Mouse (Mus musculus) lung, embryonic 15.5 days (tissue): ENCODE results near the gene Sypl. TPM values are rescaled to one million over a fixed set of nuclear protein-coding genes. Genes with fewer than 3 reads are reported as not detected.

ENCODE experiments used
- ATAC-seq: fragments of 200-750 bp; cut with Nextera tagmentation; 2 replicates; pipeline ENCODE4 v1.8.0; 2017; ENCODE audit warnings: moderate number of reproducible peaks, borderline replicate concordance; ENCODE audit not compliant: low FRiP score, low TSS enrichment; ENCODE audit errors: extremely low read depth
- H3K27ac ChIP-seq: fragments of 300-500 bp; sonication (generic); 2 replicates; pipeline ENCODE4 v1.5.1; 2015; ENCODE audit warnings: moderate library complexity, mild to moderate bottlenecking, inconsistent platforms
- H3K27me3 ChIP-seq: fragments of 300-500 bp; sonication (generic); 2 replicates; pipeline ENCODE4 v1.6.1; 2015; ENCODE audit warnings: inconsistent platforms
- H3K36me3 ChIP-seq: fragments of 300-500 bp; sonication (generic); 2 replicates; pipeline ENCODE4 v1.6.1; 2015; ENCODE audit warnings: inconsistent platforms
- H3K4me1 ChIP-seq: fragments of 300-500 bp; sonication (generic); 2 replicates; pipeline ENCODE4 v1.6.1; 2015; ENCODE audit warnings: inconsistent platforms
- H3K4me2 ChIP-seq: fragments of 300-500 bp; sonication (generic); 2 replicates; pipeline ENCODE4 v1.6.1; 2015; ENCODE audit warnings: inconsistent platforms, mild to moderate bottlenecking, moderate library complexity
- H3K4me3 ChIP-seq: fragments of 300-500 bp; sonication (generic); 2 replicates; pipeline ENCODE4 v1.5.1; 2015; ENCODE audit warnings: mild to moderate bottlenecking, inconsistent platforms
- H3K9ac ChIP-seq: fragments of 300-500 bp; sonication (generic); 2 replicates; pipeline ENCODE4 v1.6.1; 2015; ENCODE audit warnings: inconsistent platforms
- H3K9me3 ChIP-seq: fragments of 300-500 bp; sonication (generic); 2 replicates; pipeline ENCODE4 v1.6.1; 2016; ENCODE audit warnings: inconsistent platforms
- WGBS: fragments of 180-500 bp; shearing (Covaris S2); methylation state at CpG from one replicate; pipeline ENCODE4 v1.1.7; 2015; 5-methylcytosine and 5-hydroxymethylcytosine counted together
- polyA plus RNA-seq: library from polyadenylated mRNA; unstranded; fragments of >200 nt; fragmentation: Nextera tagmentation; extraction: Ambion mirVana; gene quantifications from 2 replicates; pipeline ENCODE4 v1.2.1, GENCODE M21; 2015

Sypl gene
- polyA plus RNA-seq, 1 experiment from 2014 or later, result 164 TPM

- 0 out of 2 replicates have a peak overlapping the region, but pooled peaks have one; percentile 17 for H3K4me2 ChIP-seq
- H3K4me3 ChIP-seq, result no peak overlapping the region
- H3K9ac ChIP-seq, result 0 out of 2 replicates have a peak overlapping the region, but pooled peaks have one; percentile 6
- peak overlapping the region; percentile 94 for H3K27ac ChIP-seq
- H3K36me3 ChIP-seq, result no peaks in the 10 kb centered on the region
- ATAC-seq, result peak; percentile 86
- H3K9me3 ChIP-seq, result no peaks in the 10 kb centered on the region
- H3K27me3 ChIP-seq, result no peaks in the 10 kb centered on the region
- peaks cover 20% of the 10 kb centered on the region for H3K4me1 ChIP-seq
- WGBS, result 28% methylated on average over 7 of the region's 7 CpGs
These were observed 54.8 kb downstream of the Sypl start for GRCm38 (mm10) chr12:33008305-33009110.

GRCm38 (mm10) chr12:33009206-33009966, 55.7 kb downstream of the Sypl start:
- Histone ChIP-seq H3K27me3 (no peaks in the 10 kb centered on the region), H3K9me3 (no peaks in the 10 kb centered on the region), H3K36me3 (no peaks in the 10 kb centered on the region), H3K4me2 (no peak overlapping the region), H3K9ac (no peak overlapping the region), H3K4me3 (no peak overlapping the region), H3K27ac (peak overlapping the region; percentile 94), H3K4me1 (peaks cover 20% of the 10 kb centered on the region)
- 70% methylated on average over 6 of the region's 6 CpGs for WGBS
- no peak for ATAC-seq

GRCm38 (mm10) chr12:33010026-33010425, 56.3 kb downstream of the Sypl start:
- H3K27ac ChIP-seq, result peak overlapping the region; percentile 94; the same call in 1 of the 2 replicates
- H3K9ac ChIP-seq, result no peak overlapping the region
- no peaks in the 10 kb centered on the region for H3K27me3 ChIP-seq
- peaks cover 20% of the 10 kb centered on the region for H3K4me1 ChIP-seq
- no peaks in the 10 kb centered on the region for H3K9me3 ChIP-seq
- peak; percentile 56; the same call in 1 of the 2 replicates for ATAC-seq
- H3K36me3 ChIP-seq, result no peaks in the 10 kb centered on the region
- 33% methylated on average over 3 of the region's 3 CpGs for WGBS
- H3K4me3 ChIP-seq, result no peak overlapping the region
- no peak overlapping the region for H3K4me2 ChIP-seq

- Histone ChIP-seq H3K4me3 (no peak overlapping the region), H3K27me3 (no peaks in the 10 kb centered on the region), H3K4me2 (no peak overlapping the region), H3K9ac (no peak overlapping the region), H3K27ac (no peak overlapping the region), H3K4me1 (peaks cover 6% of the 10 kb centered on the region), H3K36me3 (no peaks in the 10 kb centered on the region), H3K9me3 (no peaks in the 10 kb centered on the region)
- WGBS, result 61% methylated on average over 7 of the region's 7 CpGs
- no peak for ATAC-seq
These were observed 60.5 kb downstream of the Sypl start for GRCm38 (mm10) chr12:33014050-33014796.

- no peak overlapping the region for H3K9ac ChIP-seq
- no peak overlapping the region for H3K4me2 ChIP-seq
- WGBS, result 79% methylated on average over 1 of the region's 1 CpGs
- ATAC-seq, result no peak
- H3K4me3 ChIP-seq, result no peak overlapping the region
- no peaks in the 10 kb centered on the region for H3K36me3 ChIP-seq
- H3K9me3 ChIP-seq, result no peaks in the 10 kb centered on the region
- no peaks in the 10 kb centered on the region for H3K4me1 ChIP-seq
- H3K27me3 ChIP-seq, result no peaks in the 10 kb centered on the region
- no peak overlapping the region for H3K27ac ChIP-seq
These were observed 61.4 kb downstream of the Sypl start for GRCm38 (mm10) chr12:33015103-33015502.

GRCm38 (mm10) chr12:33016824-33017705, 63.4 kb downstream of the Sypl start:
- WGBS, result 68% methylated on average over 7 of the region's 7 CpGs
- Histone ChIP-seq H3K4me3 (no peak overlapping the region), H3K4me2 (no peak overlapping the region), H3K27me3 (no peaks in the 10 kb centered on the region), H3K27ac (no peak overlapping the region), H3K4me1 (no peaks in the 10 kb centered on the region), H3K9ac (no peak overlapping the region), H3K9me3 (no peaks in the 10 kb centered on the region), H3K36me3 (no peaks in the 10 kb centered on the region)
- ATAC-seq, result no peak

GRCm38 (mm10) chr12:33018601-33019000, 64.9 kb downstream of the Sypl start:
- H3K4me1 ChIP-seq, result no peaks in the 10 kb centered on the region
- H3K27ac ChIP-seq, result no peak overlapping the region
- no peak overlapping the region for H3K4me3 ChIP-seq
- WGBS, result 61% methylated on average over 4 of the region's 4 CpGs
- H3K9ac ChIP-seq, result no peak overlapping the region
- no peaks in the 10 kb centered on the region for H3K27me3 ChIP-seq
- H3K9me3 ChIP-seq, result no peaks in the 10 kb centered on the region
- no peaks in the 10 kb centered on the region for H3K36me3 ChIP-seq
- no peak for ATAC-seq
- no peak overlapping the region for H3K4me2 ChIP-seq

GRCm38 (mm10) chr12:33020011-33020410, 66.3 kb downstream of the Sypl start:
- H3K4me2 ChIP-seq, result no peak overlapping the region
- H3K9me3 ChIP-seq, result no peaks in the 10 kb centered on the region
- no peak overlapping the region for H3K9ac ChIP-seq
- H3K27ac ChIP-seq, result no peak overlapping the region
- H3K27me3 ChIP-seq, result no peaks in the 10 kb centered on the region
- H3K4me1 ChIP-seq, result no peaks in the 10 kb centered on the region
- no peak overlapping the region for H3K4me3 ChIP-seq
- H3K36me3 ChIP-seq, result no peaks in the 10 kb centered on the region
- ATAC-seq, result no peak
- WGBS, result 73% methylated on average over 6 of the region's 6 CpGs

GRCm38 (mm10) chr12:33021140-33021539, 67.4 kb downstream of the Sypl start:
- Histone ChIP-seq H3K36me3 (no peaks in the 10 kb centered on the region), H3K4me1 (no peaks in the 10 kb centered on the region), H3K4me3 (no peak overlapping the region), H3K27me3 (no peaks in the 10 kb centered on the region), H3K9me3 (no peaks in the 10 kb centered on the region), H3K27ac (no peak overlapping the region), H3K9ac (no peak overlapping the region), H3K4me2 (no peak overlapping the region)
- WGBS, result 66% methylated on average over 9 of the region's 9 CpGs
- no peak for ATAC-seq

- no peak overlapping the region for H3K4me2 ChIP-seq
- no peaks in the 10 kb centered on the region for H3K4me1 ChIP-seq
- no peak overlapping the region for H3K4me3 ChIP-seq
- H3K36me3 ChIP-seq, result no peaks in the 10 kb centered on the region
- H3K9me3 ChIP-seq, result no peaks in the 10 kb centered on the region
- 85% methylated on average over 4 of the region's 4 CpGs for WGBS
- H3K27ac ChIP-seq, result no peak overlapping the region
- H3K9ac ChIP-seq, result no peak overlapping the region
- no peaks in the 10 kb centered on the region for H3K27me3 ChIP-seq
- no peak for ATAC-seq
These were observed 68.1 kb downstream of the Sypl start for GRCm38 (mm10) chr12:33021751-33022150.

GRCm38 (mm10) chr12:33024524-33024923, 70.8 kb downstream of the Sypl start:
- WGBS, result 50% methylated on average over 6 of the region's 6 CpGs

More at GRCm38 (mm10) chr12:33024524-33024923, 70.8 kb downstream of the Sypl start:
- no peaks in the 10 kb centered on the region for H3K9me3 ChIP-seq
- no peak overlapping the region for H3K4me3 ChIP-seq
- peaks cover 12% of the 10 kb centered on the region for H3K4me1 ChIP-seq
- no peak for ATAC-seq
- no peak overlapping the region for H3K27ac ChIP-seq
- no peaks in the 10 kb centered on the region for H3K27me3 ChIP-seq
- no peak overlapping the region for H3K4me2 ChIP-seq
- no peak overlapping the region for H3K9ac ChIP-seq
- no peaks in the 10 kb centered on the region for H3K36me3 ChIP-seq
